Mouse (Mus musculus): Measurements from ENCODE around the gene Cd7.

GRCm38 (mm10) chr11:121085181-121085580, 46.0 kb upstream of the Cd7 start:
- no peak for TF ChIP-seq GATA1 (IDR thresholded peaks at IDR 0.05; ENCODE audit: low read length)
- no peak for TF ChIP-seq TAL1 (IDR thresholded peaks at IDR 0.05; ENCODE audit: low read length)

All from erythroblast, embryonic 14.5 days (primary cell).